ENCODE assay signal across 9 mouse cellular contexts in genomic region chr7:80044170-80044569, GRCm38 (mm10). TPM values are rescaled to one million over a fixed set of nuclear protein-coding genes. Genes with fewer than 3 reads are reported as not detected.
A peak's percentile ranks its signal among the peaks of the same experiment; 100 is the strongest.
DNase-seq lines count a peak whose midpoint lies in the region; ATAC-seq lines count a peak whose summit lies in the region.
"Had no signal": no experiment of that assay in that cellular context is flagged by ENCODE, and none has a peak within 500 bp of the region (broad histone marks: within the 10 kb centered on the region; RNA-seq: fewer than 3 reads in every experiment).

No protein-coding gene starts in this region.

- H3K27me3 ChIP-seq in midbrain, embryonic 11.5 days (ENCODE audit: control insufficient read depth, insufficient read depth, low read length): no peaks in the 10 kb centered on the region
- H3K27me3 ChIP-seq in midbrain, embryonic 16.5 days (ENCODE audit: control insufficient read depth, insufficient read depth, low read depth, low read length): no peaks in the 10 kb centered on the region
- no peaks in the 10 kb centered on the region for H3K27me3 ChIP-seq in heart, embryonic 16.5 days (ENCODE audit: control insufficient read depth, insufficient read depth, low read length)
- no peaks in the 10 kb centered on the region for H3K27me3 ChIP-seq in liver, embryonic 12.5 days (replicated peaks)

- DNase-seq in midbrain, embryonic 11.5 days (ENCODE audit: low spot score, missing footprints): no peak
- no peak for DNase-seq in adrenal gland, postnatal 10 days
- no peak for DNase-seq in cerebellum, adult 9-10 months

- H3K4me3 ChIP-seq in midbrain, embryonic 11.5 days (ENCODE audit: low read depth, low read length): no peak overlapping the region
- H3K4me3 ChIP-seq in midbrain, embryonic 16.5 days (ENCODE audit: low read depth, low read length): no peak overlapping the region
- H3K4me3 ChIP-seq in heart, embryonic 16.5 days (ENCODE audit: low read length): no peak overlapping the region
- no peak overlapping the region for H3K4me3 ChIP-seq in liver, embryonic 12.5 days
- H3K4me3 ChIP-seq: myocyte had no signal

- peak overlapping the region; percentile 17; the same call in 1 of the 2 replicates for H3K27ac ChIP-seq in midbrain, embryonic 11.5 days (ENCODE audit: low read depth, low read length)
- no peak overlapping the region for H3K27ac ChIP-seq in midbrain, embryonic 16.5 days (ENCODE audit: low read length)
- peak overlapping the region; percentile 74 for H3K27ac ChIP-seq in heart, embryonic 16.5 days (ENCODE audit: low read length)
- H3K27ac ChIP-seq in liver, embryonic 12.5 days: peak overlapping the region; percentile 63

- H3K9ac ChIP-seq in midbrain, embryonic 11.5 days (ENCODE audit: low read length): 0 out of 2 replicates have a peak overlapping the region, but pooled peaks have one; percentile 20
- H3K9ac ChIP-seq in midbrain, embryonic 16.5 days (ENCODE audit: low read depth, low read length): no peak overlapping the region
- no peak overlapping the region for H3K9ac ChIP-seq in heart, embryonic 16.5 days (ENCODE audit: low read length)
- H3K9ac ChIP-seq in liver, embryonic 12.5 days: no peak overlapping the region

- H3K4me2 ChIP-seq in midbrain, embryonic 11.5 days: no peak overlapping the region
- no peak overlapping the region for H3K4me2 ChIP-seq in midbrain, embryonic 16.5 days (ENCODE audit: low read length)
- no peak overlapping the region for H3K4me2 ChIP-seq in heart, embryonic 16.5 days (ENCODE audit: low read depth, low read length)
- no peak overlapping the region for H3K4me2 ChIP-seq in liver, embryonic 12.5 days

- ATAC-seq in midbrain, embryonic 11.5 days (ENCODE audit: low FRiP score): no peak
- ATAC-seq in midbrain, embryonic 16.5 days: no peak
- ATAC-seq in heart, embryonic 16.5 days (replicated peaks; ENCODE audit: extremely low read depth, insufficient read depth, low FRiP score): peak; percentile 84
- peak; percentile 69 for ATAC-seq in liver, embryonic 12.5 days
- ATAC-seq in neutrophil, adult 5-6 weeks (ENCODE audit: extremely low read depth, insufficient number of reproducible peaks, low FRiP score, poor library complexity, severe bottlenecking): peak; percentile 27; the same call in 1 of the 2 replicates
- ATAC-seq in inflammation-experienced regulatory T-cells, adult 6 months: no peak

- no peaks in the 10 kb centered on the region for H3K9me3 ChIP-seq in midbrain, embryonic 11.5 days (ENCODE audit: control insufficient read depth, low read length)
- H3K9me3 ChIP-seq in midbrain, embryonic 16.5 days (replicated peaks; ENCODE audit: control insufficient read depth, low read length, poor library complexity, severe bottlenecking): no peaks in the 10 kb centered on the region
- H3K9me3 ChIP-seq in heart, embryonic 16.5 days (replicated peaks; ENCODE audit: control insufficient read depth, low read length): no peaks in the 10 kb centered on the region
- no peaks in the 10 kb centered on the region for H3K9me3 ChIP-seq in liver, embryonic 12.5 days (replicated peaks)

- 83% methylated on average over 7 of the region's 7 CpGs for WGBS in midbrain, embryonic 11.5 days
- 81% methylated on average over 7 of the region's 7 CpGs for WGBS in midbrain, embryonic 16.5 days
- 56% methylated on average over 7 of the region's 7 CpGs for WGBS in heart, embryonic 16.5 days
- WGBS in liver, embryonic 12.5 days (ENCODE audit: insufficient replicate concordance): 20% methylated on average over 7 of the region's 7 CpGs

- no peaks in the 10 kb centered on the region for H3K36me3 ChIP-seq in midbrain, embryonic 11.5 days (ENCODE audit: control insufficient read depth, insufficient read depth, low read length)
- no peaks in the 10 kb centered on the region for H3K36me3 ChIP-seq in midbrain, embryonic 16.5 days (ENCODE audit: control insufficient read depth, insufficient read depth, low read length)
- no peaks in the 10 kb centered on the region for H3K36me3 ChIP-seq in heart, embryonic 16.5 days (ENCODE audit: control insufficient read depth, insufficient read depth)
- H3K36me3 ChIP-seq in liver, embryonic 12.5 days: peaks cover 11% of the 10 kb centered on the region; the same call in 1 of the 2 replicates

- H3K4me1 ChIP-seq in midbrain, embryonic 11.5 days (ENCODE audit: control insufficient read depth, insufficient read depth, low read length): peaks cover 19% of the 10 kb centered on the region
- peaks cover 18% of the 10 kb centered on the region for H3K4me1 ChIP-seq in midbrain, embryonic 16.5 days (ENCODE audit: control insufficient read depth, insufficient read depth, low read length)
- H3K4me1 ChIP-seq in heart, embryonic 16.5 days (ENCODE audit: control insufficient read depth, insufficient read depth, low read length): peaks cover 12% of the 10 kb centered on the region
- peaks cover 74% of the 10 kb centered on the region for H3K4me1 ChIP-seq in liver, embryonic 12.5 days

RNA-seq across cellular contexts. Expression of gene Zfp710, which starts 19.6 kb away (rescaled TPM):
- polyA plus RNA-seq in midbrain, embryonic 11.5 days (2014; fragmentation: Nextera tagmentation; extraction: Ambion mirVana): 25.6 and 31.3 TPM in 2 replicates
- 15.0 and 15.8 TPM in 2 replicates for polyA plus RNA-seq in midbrain, embryonic 16.5 days (2015; fragmentation: Nextera tagmentation; extraction: Ambion mirVana)
- 12.4 and 12.6 TPM in 2 replicates for polyA plus RNA-seq in heart, embryonic 16.5 days (2015; fragmentation: Nextera tagmentation; extraction: Ambion mirVana)
- polyA plus RNA-seq in liver, embryonic 12.5 days (2016; fragmentation: Nextera tagmentation; extraction: Ambion mirVana): 7.2 and 8.9 TPM in 2 replicates
- total RNA-seq in neutrophil, adult 5-6 weeks (2017): 64.9 and 67.2 TPM in 2 replicates
- 10 to 100 TPM; 18.7 to 26.9 TPM for total RNA-seq in adrenal gland, postnatal 10 days (2021)
- 1 to 10 TPM; 1.8 to 5.1 (median 4.4) TPM for polyA plus RNA-seq in inflammation-experienced regulatory T-cells, adult 6 months (2017; shearing (Covaris generic))

Comparison
In these comparisons a context has a peak if more than half of its experiments do, and no peak if none do; other contexts are left out.
1. ATAC-seq: peak in heart, embryonic 16.5 days (single experiment), liver, embryonic 12.5 days (single experiment) and neutrophil, adult 5-6 weeks (single experiment); none in midbrain, embryonic 11.5 days (single experiment), midbrain, embryonic 16.5 days (single experiment) and inflammation-experienced regulatory T-cells, adult 6 months (single experiment).